Mouse (Mus musculus): ENCODE data around the gene Abtb1.

Abtb1 gene

DNA sequence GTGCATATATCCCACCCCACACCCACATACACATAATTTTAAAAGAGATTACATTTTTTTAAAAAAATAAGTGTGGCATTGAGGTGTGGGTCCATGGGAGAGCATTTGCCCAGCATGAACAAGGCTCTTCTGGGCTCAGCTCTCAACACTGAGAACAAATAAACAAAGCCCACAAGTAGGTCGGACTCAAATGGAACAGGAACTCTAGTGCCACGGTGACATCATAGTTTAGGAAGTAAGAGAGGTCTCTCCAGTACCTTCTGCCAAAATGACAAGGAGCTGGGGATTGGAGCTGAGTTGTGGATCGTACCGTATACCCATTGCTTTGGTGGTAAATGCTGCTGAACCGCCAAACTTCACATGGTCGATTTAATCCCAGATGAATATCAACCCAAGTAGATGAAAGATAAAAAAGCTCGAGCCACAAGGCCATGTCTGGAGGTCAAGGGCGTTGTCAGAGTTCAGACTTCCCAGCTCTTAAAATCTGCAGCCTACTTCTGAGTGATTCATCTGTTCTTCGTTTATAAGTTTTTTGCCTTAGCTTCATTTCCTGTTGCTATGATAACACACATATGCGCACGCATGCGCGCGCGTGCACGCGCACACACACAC, 36.7 kb downstream of the Abtb1 start:
- DNase-seq (ENCODE audit: extremely low read depth, low read depth): no peak

DNA sequence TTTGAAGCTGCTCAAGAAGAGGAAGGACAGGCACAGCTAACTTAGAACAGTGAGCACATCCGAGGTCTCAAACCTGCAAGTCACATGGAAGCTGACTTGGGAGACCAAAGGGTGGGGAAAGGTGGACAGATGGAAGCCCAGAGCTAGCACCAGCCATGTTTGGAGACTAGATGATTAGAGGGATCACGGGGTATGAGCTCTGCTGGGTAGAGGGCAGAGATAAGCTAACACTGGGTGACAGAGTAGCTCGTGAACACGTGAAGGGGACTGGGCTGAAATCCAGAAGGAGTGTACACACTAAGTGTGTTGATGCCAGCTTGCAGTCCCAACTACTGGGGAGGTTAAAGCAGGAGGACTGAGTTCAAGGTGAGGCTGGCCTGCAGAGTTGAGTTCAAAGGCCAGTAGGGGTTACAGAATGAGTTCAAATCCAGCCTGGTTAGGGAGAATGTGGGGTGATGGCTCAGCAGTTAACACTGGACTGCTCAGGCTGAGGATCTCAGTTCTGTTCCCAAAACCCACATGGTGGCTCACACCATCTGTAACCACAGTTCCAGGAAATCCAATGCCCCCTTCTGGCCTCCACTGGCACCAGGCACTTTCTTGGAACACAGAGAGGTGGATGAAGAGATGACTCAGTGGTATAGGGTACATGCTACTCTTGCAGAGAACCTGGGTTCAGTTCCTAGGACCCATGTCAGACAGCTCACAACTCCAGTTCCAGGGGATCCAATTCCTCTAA, 37.7 kb downstream of the Abtb1 start:
- no peak for DNase-seq (ENCODE audit: extremely low read depth, low read depth)

DNA sequence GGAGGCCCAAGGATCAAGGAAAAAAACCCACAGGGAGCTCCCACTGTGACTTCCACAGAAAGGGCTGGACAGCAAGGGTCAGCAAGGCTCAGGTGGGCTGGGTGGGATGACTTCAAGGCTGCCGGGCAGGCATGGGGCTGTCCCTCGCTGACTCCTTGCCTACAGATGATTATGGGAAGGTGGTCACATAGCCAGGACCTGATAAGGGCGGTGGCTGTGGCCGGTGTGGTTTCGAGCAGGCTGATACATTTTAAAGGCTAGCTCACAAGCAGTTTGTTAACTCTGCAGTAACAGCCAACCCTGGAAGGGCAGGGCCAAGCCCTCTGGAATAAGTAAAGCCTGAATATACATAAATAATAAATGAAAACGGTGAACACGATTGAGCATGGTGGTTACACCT, 38.7 kb downstream of the Abtb1 start:
- no peak for DNase-seq (ENCODE audit: extremely low read depth, low read depth)

DNA sequence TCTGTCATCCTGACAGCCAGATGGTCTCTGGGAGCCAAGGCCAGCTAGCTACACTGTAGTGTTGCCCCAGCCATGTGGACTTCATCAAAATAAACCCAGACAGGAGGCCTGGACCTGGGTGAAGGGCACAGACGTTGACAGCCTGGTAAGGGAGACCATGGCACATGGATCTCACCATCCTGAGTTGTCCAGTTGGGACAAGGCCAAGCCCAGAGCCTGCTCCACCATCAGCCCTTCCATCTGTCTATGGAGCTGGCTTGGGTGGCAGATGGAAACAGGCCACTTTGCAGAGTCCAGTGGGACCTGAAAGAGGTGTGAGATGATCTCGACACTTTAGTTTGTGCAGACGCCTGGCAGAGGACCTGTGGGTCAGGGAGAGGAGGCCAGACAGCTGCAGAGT, 41.0 kb downstream of the Abtb1 start:
- no peak for DNase-seq (ENCODE audit: extremely low read depth, low read depth)

DNA sequence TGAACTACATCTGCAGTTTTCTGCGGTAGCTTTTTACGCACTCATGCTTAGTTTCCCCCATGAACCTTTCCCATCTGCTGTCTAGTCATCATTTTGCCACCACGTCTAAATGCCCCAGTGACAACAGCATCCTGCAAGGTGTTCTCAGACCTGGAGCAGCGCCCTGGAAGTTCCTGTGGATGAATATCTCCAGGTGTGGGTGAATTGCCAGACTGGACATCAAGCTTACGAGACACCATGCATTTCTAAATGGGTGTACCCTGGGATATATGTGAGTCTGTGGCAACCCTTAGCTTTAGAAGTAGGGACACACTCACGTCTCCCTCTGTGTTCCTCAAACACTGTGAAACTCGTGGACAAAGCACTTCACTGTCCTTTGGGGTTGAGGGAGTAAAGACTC, 41.6 kb downstream of the Abtb1 start:
- DNase-seq (ENCODE audit: extremely low read depth, low read depth): no peak

- DNase-seq (ENCODE audit: extremely low read depth, low read depth): no peak
These were observed 47.2 kb downstream of the Abtb1 start for GRCm38 (mm10) chr6:88794561-88794971.

DNA sequence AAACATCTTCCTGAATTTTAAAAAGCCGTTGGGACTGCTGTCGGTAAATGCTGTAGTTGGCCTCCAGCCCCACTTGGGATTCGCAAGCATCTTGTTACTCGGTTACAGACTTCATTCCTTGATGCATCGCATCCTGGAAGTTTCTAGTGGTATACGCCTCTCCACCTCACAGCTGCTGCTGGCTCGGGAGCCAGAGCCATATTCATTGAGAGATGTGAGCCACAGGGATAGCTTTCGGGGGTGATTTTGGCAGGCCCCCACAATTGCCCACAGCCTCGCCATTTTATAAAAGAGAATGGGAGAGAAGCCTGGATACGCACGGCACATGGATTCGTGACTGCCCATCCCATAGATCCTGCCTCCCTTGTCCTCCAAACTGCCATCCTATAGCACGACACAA, 47.9 kb downstream of the Abtb1 start:
- no peak for DNase-seq (ENCODE audit: extremely low read depth, low read depth)

GRCm38 (mm10) chr6:88793243-88793642, 48.5 kb downstream of the Abtb1 start:
- DNase-seq (ENCODE audit: extremely low read depth, low read depth): no peak

- DNase-seq (ENCODE audit: extremely low read depth, low read depth): no peak
These were observed 49.6 kb downstream of the Abtb1 start for GRCm38 (mm10) chr6:88792147-88792691.

GRCm38 (mm10) chr6:88791299-88791698, 50.5 kb downstream of the Abtb1 start:
- DNase-seq (ENCODE audit: extremely low read depth, low read depth): no peak

DNA sequence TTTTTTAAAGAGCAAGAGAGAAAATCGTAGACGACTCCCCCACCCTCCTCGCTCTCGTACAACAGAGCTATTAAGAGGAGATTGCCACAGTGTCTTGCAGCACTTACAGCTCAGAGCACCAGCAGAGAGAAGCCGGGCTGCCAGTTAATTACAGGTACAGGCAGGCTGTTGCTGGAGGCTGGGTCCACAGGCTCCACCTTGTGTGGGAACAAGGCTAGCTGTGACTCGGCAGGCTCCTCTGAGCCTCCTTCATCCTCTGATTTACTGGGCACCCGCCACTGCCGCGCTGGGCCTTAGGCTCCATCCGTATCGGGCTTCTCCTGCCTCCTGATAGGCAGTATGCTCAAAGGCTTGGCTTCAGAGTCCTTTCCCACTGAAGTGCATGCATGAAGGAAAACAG, 53.6 kb downstream of the Abtb1 start:
- DNase-seq (ENCODE audit: extremely low read depth, low read depth): no peak

- DNase-seq (ENCODE audit: extremely low read depth, low read depth): no peak
These were observed 54.3 kb downstream of the Abtb1 start for GRCm38 (mm10) chr6:88787496-88787895.

- DNase-seq (ENCODE audit: extremely low read depth, low read depth): no peak
These were observed 54.9 kb downstream of the Abtb1 start for GRCm38 (mm10) chr6:88786732-88787445.

Data from MEL-GATA-1-ER (cell line).